Mouse (Mus musculus) lung, postnatal 36 days (tissue): ENCODE measurements around the gene Olfr1317.

Source experiments
- DNase-seq: peaks from one replicate; pipeline ENCODE4 v3.0.0; 2022; ENCODE audit warnings: mixed read lengths

Olfr1317 gene

GRCm38 (mm10) chr2:112140029-112140428, at the start of gene Olfr1317:
TSS of gene Olfr1317 (plus strand) at chr2:112140329.
- no peak for DNase-seq

GRCm38 (mm10) chr2:112096681-112097080, 43.4 kb upstream of the Olfr1317 start, which contains the start of gene Olfr1314:
TSS of gene Olfr1314 (minus strand) at chr2:112096781.
- DNase-seq, result no peak

GRCm38 (mm10) chr2:112115340-112115739, 24.8 kb upstream of the Olfr1317 start, which contains the start of gene Olfr1315-ps1:
TSS of gene Olfr1315-ps1 (minus strand) at chr2:112115440.
- no peak for DNase-seq

GRCm38 (mm10) chr2:112134877-112135276, 5.3 kb upstream of the Olfr1317 start, which contains the start of gene Olfr1316:
TSS of gene Olfr1316 (minus strand) at chr2:112134977.
- DNase-seq, result no peak

- no peak for DNase-seq
Observed at GRCm38 (mm10) chr2:112153898-112154297, 13.8 kb downstream of the Olfr1317 start, which contains the start of gene Olfr1318. TSS of gene Olfr1318 (plus strand) at chr2:112154198.
